Mouse (Mus musculus) adrenal gland, adult 8-10 months (tissue): ENCODE measurements around the gene Dnajc10. TPM values are rescaled to one million over a fixed set of nuclear protein-coding genes. Genes with fewer than 3 reads are reported as not detected.

Experiments used
- DNase-seq: peaks from one replicate; pipeline ENCODE4 v3.0.0; 2022
- total RNA-seq, 4 experiments: library from RNA; stranded (reverse); gene quantifications; 2 replicates each; pipeline ENCODE4 v1.2.4; 2022

Dnajc10 gene
- total RNA-seq, 4 experiments from 2014 or later, result 55.6 to 75.0 (median 65.1) TPM

DNA sequence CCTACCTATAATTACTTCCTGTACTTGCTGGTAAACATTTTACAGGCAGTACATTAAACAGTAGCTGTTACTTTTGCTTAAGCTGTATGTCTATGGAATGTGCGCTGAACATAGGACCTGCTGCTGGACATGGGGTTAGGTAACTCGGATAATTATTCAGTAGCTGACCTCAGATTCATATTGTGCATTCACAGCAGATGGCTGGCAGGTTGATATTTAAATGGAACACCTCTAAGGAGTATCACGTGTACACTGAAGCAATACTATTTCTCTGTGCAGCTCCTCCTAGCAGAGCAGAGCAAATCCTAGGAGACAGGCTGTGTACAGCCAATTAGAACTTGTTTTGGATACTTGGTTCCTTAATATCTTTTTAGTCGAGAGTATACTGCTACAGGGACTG lies 39.3 kb downstream of the Dnajc10 start:
- DNase-seq, result no peak

- no peak for DNase-seq
Measured at GRCm38 (mm10) chr2:80356656-80357231, 41.5 kb downstream of the Dnajc10 start.

- no peak for DNase-seq
Measured at GRCm38 (mm10) chr2:80371458-80371857, 56.2 kb downstream of the Dnajc10 start.

GRCm38 (mm10) chr2:80374892-80375291 lies 59.6 kb downstream of the Dnajc10 start:
- no peak for DNase-seq

DNA sequence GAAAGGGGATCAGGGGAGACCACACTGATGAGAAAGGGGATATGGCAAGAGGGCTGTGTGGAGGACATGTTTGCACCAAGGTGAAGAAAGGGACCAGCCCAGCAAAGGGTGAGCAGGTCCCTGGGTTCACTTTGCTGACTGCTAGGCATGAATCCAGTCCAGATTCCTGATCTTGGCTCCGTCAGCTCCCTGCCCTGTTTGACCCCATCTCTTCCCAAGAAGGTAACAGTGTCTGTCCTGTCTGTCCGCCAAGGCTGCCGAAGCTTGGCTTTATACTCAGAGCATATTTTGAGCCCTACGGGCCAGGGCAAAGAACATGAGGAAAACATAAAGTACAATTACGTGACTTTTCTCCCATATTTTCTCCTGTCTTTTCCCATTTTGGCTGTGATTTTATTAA lies 64.6 kb downstream of the Dnajc10 start:
- DNase-seq, result no peak

DNA sequence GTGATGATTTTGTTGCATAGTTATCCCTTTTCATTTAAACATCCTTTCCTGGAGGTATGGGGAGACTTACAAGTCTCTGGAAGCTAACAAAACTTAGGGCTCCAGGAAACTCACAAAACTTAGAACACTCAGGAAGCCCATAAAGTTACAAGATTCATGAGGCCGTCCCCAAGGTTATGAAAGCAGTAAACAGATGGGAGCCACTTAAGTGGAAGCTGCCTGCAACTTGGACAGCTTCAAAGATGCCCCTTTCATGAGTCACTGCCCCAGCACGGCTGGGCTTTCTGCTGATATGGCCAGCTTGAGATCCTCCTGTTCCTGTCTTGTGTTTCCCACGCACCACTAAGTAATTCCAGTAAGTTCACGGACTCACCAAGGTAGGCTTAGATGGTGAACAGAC lies 69.2 kb downstream of the Dnajc10 start:
- DNase-seq, result peak; percentile 5

DNA sequence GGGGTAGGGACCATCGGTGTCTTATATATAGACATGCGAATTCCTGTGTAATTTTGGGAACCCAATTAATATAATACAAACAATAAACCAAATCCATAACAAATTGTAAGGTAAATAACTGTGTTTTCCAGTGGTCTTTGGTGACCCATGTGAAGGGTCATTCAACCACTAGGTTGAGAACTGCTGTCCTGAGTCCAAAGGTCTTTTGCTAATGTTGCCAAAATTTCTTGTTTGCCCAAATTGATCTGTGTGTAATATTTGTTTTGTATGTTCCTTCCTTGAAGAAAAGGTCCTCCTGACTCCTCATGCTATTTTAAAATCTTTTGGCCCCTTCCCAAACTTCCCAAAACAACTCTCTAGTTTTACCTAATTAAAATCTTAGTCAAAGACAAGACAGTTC lies 71.0 kb downstream of the Dnajc10 start:
- DNase-seq, result no peak

DNA sequence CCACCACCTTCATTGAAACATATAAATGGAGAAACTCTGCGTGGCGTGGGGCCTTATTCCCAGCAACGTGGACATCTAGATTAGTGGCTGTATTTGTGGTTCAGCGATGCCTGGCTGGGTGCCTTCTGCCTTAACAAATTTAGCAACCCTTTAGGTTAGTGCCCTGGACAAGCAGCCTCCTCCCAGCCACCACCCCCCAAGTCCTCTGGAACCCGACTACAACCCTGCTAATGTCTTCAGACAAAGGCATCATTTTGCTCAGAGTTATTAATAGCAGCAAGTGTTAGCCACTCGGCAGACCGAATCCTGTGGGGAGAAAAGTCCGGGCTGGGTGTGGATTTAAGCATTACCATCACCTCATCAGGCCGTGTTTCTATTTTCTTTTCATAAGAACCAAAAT lies 72.4 kb downstream of the Dnajc10 start:
- DNase-seq, result no peak

DNA sequence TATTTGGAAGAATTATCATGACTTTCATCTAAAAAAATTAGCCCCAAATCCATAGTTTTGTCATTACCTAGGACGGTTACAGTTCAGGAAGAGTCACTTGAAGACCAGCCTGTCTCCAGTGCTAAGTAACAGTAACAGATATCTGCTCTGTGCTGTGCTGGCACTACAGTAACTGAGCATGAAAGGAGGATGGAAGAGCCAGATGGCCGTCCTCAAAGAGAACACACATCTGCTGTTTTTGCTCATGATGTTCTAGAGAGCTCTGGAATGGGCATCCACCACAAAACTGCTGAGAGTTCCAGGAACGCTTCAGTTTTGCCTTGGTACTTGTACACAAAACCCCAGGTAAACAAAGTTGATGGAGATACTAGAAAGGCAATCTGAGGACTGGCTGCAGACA lies 73.1 kb downstream of the Dnajc10 start:
- DNase-seq, result no peak

- no peak for DNase-seq
Measured at GRCm38 (mm10) chr2:80396057-80396456, 80.8 kb downstream of the Dnajc10 start.

- DNase-seq, result no peak
Measured at GRCm38 (mm10) chr2:80396864-80397263, 81.6 kb downstream of the Dnajc10 start.

- DNase-seq, result no peak
Measured at GRCm38 (mm10) chr2:80398595-80399099, 83.4 kb downstream of the Dnajc10 start.

Other genes with a start within 250 kb of the Dnajc10 start
- 10 to 100 TPM in 3 of 4 experiments, 1 to 10 TPM in 1; 9.0 to 15.1 (median 12.7) TPM for gene Pde1a, start 186.0 kb upstream of the Dnajc10 start, total RNA-seq
- not detected for gene Prdx6b, start 23.0 kb upstream of the Dnajc10 start, total RNA-seq
- 100 to 1,000 TPM in 2 of 4 experiments, 1 to 10 TPM in 2; 3.6 to 312 (median 140) TPM for gene Frzb, start 132.2 kb downstream of the Dnajc10 start, total RNA-seq